Mouse (Mus musculus) midbrain, embryonic 12.5 days (tissue): ENCODE data around the gene 1110051M20Rik. TPM values are rescaled to one million over a fixed set of nuclear protein-coding genes. Genes with fewer than 3 reads are reported as not detected.

Experiments
- ATAC-seq: fragments of 200-750 bp; cut with Nextera tagmentation; 2 replicates; pipeline ENCODE4 v1.8.0; 2017; ENCODE audit warnings: low read depth, moderate TSS enrichment, moderate library complexity; ENCODE audit not compliant: low FRiP score
- H3K27ac ChIP-seq: fragments of 300-500 bp; sonication (generic); replicated peaks from 2 replicates; pipeline ENCODE4 v1.5.1; 2016; ENCODE audit warnings: mild to moderate bottlenecking
- H3K27me3 ChIP-seq: fragments of 300-500 bp; sonication (generic); 2 replicates; pipeline ENCODE4 v1.6.1; 2016; ENCODE audit warnings: mild to moderate bottlenecking
- H3K36me3 ChIP-seq: fragments of 300-500 bp; sonication (generic); 2 replicates; pipeline ENCODE4 v1.6.1; 2016
- H3K4me1 ChIP-seq: fragments of 300-500 bp; sonication (generic); 2 replicates; pipeline ENCODE4 v1.6.1; 2016
- H3K4me2 ChIP-seq: fragments of 300-500 bp; sonication (generic); replicated peaks from 2 replicates; pipeline ENCODE4 v1.6.1; 2016; ENCODE audit warnings: mild to moderate bottlenecking, moderate library complexity
- H3K4me3 ChIP-seq: fragments of 300-500 bp; sonication (generic); 2 replicates; pipeline ENCODE4 v1.5.1; 2016; ENCODE audit warnings: mild to moderate bottlenecking
- H3K9ac ChIP-seq: fragments of 300-500 bp; sonication (generic); replicated peaks from 2 replicates; pipeline ENCODE4 v1.6.1; 2016; ENCODE audit warnings: mild to moderate bottlenecking, moderate library complexity
- H3K9me3 ChIP-seq: fragments of 300-500 bp; sonication (generic); 2 replicates; pipeline ENCODE4 v1.6.1; 2016; ENCODE audit warnings: mild to moderate bottlenecking
- WGBS: fragments of 180-500 bp; shearing (Covaris S2); methylation state at CpG from one replicate; pipeline ENCODE4 v1.1.7; 2016; 5-methylcytosine and 5-hydroxymethylcytosine counted together
- polyA plus RNA-seq: library from polyadenylated mRNA; unstranded; fragments of >200 nt; fragmentation: Nextera tagmentation; extraction: Ambion mirVana; gene quantifications from 2 replicates; pipeline ENCODE4 v1.2.1, GENCODE M21; 2016

The 1110051M20Rik gene
- polyA plus RNA-seq, 1 experiment from 2014 or later = 113 TPM

DNA sequence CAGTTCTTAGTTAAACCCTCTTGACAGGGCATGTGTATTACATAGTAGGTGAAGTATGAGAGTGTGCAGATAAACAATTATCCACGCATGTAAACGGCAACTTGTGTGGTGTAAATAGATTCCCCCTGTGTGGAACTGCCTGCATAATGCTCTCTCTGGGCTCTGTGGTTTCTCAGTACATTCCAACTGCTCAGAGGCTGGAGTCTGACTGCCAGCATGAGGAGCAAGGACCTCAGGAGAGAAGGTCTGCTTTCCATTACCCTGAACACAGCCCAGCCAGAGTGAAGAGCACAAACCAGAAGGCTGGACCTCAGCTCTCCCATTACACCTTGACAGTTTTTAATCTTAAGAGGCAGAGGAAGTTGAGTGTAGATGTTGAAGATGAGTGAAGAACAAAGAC, 33.0 kb downstream of the 1110051M20Rik start:
- H3K9me3 ChIP-seq = no peaks in the 10 kb centered on the region
- H3K4me2 ChIP-seq = no peak overlapping the region
- H3K4me3 ChIP-seq = no peak overlapping the region
- H3K9ac ChIP-seq = no peak overlapping the region
- 0 out of 2 replicates have a peak overlapping the region, but pooled peaks have one; percentile 4 for H3K27ac ChIP-seq
- no peaks in the 10 kb centered on the region for H3K27me3 ChIP-seq
- no peak for ATAC-seq
- no peaks in the 10 kb centered on the region for H3K36me3 ChIP-seq
- 82% methylated on average over 2 of the region's 2 CpGs for WGBS
- no peaks in the 10 kb centered on the region for H3K4me1 ChIP-seq

DNA sequence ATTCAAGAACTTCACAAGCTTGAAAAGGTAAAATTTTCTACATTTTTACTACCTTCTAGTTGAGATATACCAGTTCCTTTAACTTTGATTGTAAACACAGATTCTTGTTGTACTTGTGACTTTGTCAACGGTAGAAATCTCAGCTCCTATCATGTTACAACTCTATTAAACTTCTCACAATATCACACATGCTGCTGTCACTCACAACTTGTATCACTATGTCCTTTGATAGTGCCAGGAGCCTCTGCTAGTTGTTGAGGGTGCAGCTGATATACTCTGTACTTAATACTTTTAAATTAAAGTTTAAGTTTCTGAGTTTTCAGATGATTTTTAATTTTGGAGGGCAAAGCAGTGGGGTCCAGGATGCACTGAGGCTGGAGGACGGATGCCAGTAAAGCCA, 36.5 kb downstream of the 1110051M20Rik start:
- ATAC-seq = no peak
- no peaks in the 10 kb centered on the region for H3K36me3 ChIP-seq
- H3K4me1 ChIP-seq = no peaks in the 10 kb centered on the region
- no peak overlapping the region for H3K27ac ChIP-seq
- H3K4me3 ChIP-seq = no peak overlapping the region
- no peak overlapping the region for H3K4me2 ChIP-seq
- H3K9me3 ChIP-seq = no peaks in the 10 kb centered on the region
- no peaks in the 10 kb centered on the region for H3K27me3 ChIP-seq
- 85% methylated on average over 2 of the region's 2 CpGs for WGBS
- H3K9ac ChIP-seq = no peak overlapping the region

DNA sequence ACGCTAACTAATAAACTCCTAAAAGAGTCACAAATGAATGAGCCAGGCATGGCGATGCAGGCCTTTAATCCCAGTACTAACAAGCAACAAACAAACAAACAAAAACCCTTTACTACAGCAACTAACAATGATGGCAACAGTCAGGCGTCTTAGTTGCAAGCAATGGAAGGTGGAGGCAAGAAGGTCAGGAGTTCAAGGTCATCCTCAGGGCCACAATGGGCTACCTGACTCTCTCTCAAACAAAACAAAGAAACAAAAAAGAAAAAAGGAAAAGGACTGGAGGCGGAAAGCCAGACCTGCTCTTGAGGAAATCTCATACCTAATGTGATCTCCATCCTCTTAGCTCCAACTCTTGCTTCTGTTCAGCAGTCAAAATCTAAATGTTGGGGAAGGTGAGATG, 39.4 kb downstream of the 1110051M20Rik start:
- Histone ChIP-seq H3K4me2 (no peak overlapping the region), H3K36me3 (no peaks in the 10 kb centered on the region), H3K4me3 (no peak overlapping the region), H3K27me3 (no peaks in the 10 kb centered on the region), H3K27ac (no peak overlapping the region), H3K9ac (no peak overlapping the region), H3K9me3 (no peaks in the 10 kb centered on the region), H3K4me1 (peaks cover 5% of the 10 kb centered on the region)
- 85% methylated on average over 4 of the region's 4 CpGs for WGBS
- no peak for ATAC-seq

DNA sequence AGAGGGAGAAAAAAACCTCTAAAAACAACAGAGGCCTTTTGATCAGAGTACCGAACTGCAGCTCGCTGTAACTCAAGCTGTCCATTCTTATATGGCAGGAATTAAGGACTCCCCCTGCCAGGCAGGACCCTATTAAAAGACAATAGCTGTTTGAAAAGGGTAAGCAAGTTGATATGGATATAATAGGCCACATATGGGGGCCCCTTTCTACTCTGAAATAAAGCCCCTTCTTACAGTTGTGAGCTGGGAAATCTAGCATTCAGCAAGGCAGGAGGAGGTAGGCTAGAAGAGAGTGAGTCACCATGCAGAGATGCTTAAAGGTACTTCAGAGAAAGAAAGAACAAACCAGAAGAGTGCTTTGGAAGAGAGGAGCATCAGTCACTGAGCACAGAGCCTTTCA, 44.8 kb downstream of the 1110051M20Rik start:
- no peaks in the 10 kb centered on the region for H3K27me3 ChIP-seq
- peaks cover 25% of the 10 kb centered on the region for H3K4me1 ChIP-seq
- H3K9ac ChIP-seq = no peak overlapping the region
- no peak overlapping the region for H3K4me2 ChIP-seq
- H3K27ac ChIP-seq = peak overlapping the region; percentile 75
- no peaks in the 10 kb centered on the region for H3K9me3 ChIP-seq
- no peak overlapping the region for H3K4me3 ChIP-seq
- H3K36me3 ChIP-seq = no peaks in the 10 kb centered on the region
- ATAC-seq = peak; percentile 83
- WGBS = 4% methylated on average over 2 of the region's 2 CpGs

DNA sequence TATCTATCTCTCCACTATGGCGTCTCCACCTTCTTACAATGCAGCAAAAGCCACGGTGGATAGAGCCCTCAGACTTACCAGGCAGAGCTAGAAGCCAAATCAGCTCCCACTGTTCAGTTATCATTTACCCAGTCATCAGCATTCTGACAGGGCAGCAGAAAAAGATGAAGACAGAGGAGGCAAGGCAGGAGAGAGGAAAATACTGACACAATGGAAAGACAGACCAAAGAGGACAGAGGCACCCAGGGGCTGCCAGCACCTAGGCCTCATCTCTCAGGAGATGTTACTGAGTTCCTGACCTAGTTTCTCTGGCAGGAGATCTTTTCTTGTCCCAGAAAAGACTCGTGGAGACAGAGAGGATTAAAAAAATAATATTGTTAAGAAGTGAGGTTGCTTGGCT, 45.3 kb downstream of the 1110051M20Rik start:
- no peak overlapping the region for H3K4me3 ChIP-seq
- no peaks in the 10 kb centered on the region for H3K27me3 ChIP-seq
- no peaks in the 10 kb centered on the region for H3K36me3 ChIP-seq
- peak overlapping the region; percentile 75 for H3K27ac ChIP-seq
- H3K4me2 ChIP-seq = no peak overlapping the region
- H3K4me1 ChIP-seq = peaks cover 28% of the 10 kb centered on the region
- ATAC-seq = 0 out of 2 replicates have a peak, but pooled peaks have one; percentile 32
- H3K9me3 ChIP-seq = no peaks in the 10 kb centered on the region
- 28% methylated on average over 3 of the region's 3 CpGs for WGBS
- H3K9ac ChIP-seq = no peak overlapping the region

DNA sequence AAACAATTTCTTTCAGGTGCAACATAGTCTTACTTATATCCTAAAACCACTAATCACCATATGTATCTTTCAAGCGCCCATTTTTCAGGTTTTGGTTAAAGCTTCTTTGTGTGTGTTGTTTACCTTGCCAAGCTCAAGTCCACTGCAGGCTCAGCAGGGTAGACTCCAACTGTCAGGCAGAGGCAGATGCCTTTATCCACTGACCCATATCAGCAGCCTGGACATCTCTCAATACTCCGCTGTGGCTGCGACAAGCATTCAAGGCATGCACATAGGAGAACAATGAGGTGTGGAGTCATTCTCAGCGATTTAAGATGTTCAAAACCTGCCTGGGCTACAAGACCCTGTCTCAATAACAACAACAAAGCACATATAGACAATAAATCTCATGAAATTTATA, 50.4 kb downstream of the 1110051M20Rik start:
- H3K4me2 ChIP-seq = no peak overlapping the region
- H3K9ac ChIP-seq = no peak overlapping the region
- H3K4me1 ChIP-seq = peaks cover 15% of the 10 kb centered on the region
- ATAC-seq = no peak
- 52% methylated on average over 4 of the region's 4 CpGs for WGBS
- H3K27me3 ChIP-seq = no peaks in the 10 kb centered on the region
- H3K9me3 ChIP-seq = no peaks in the 10 kb centered on the region
- H3K4me3 ChIP-seq = no peak overlapping the region
- H3K36me3 ChIP-seq = no peaks in the 10 kb centered on the region
- no peak overlapping the region for H3K27ac ChIP-seq

DNA sequence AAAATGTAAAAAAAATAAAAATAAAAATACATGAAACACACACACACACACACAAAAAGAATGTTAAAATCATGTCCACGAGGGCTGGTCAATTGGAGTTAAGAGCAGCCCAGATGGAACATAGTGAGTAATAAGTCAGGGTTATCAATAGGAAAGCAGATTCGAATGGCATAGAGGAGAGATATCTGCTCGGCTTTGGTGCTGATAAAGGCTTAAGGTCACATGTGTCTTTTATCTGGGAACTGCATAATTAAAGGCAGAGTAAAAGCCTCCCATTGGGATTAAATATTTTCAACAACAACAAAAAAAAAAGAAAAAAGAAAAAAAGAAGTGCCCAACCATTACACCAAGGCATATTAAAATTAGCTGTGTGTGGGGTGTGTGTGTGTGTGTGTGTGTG, 55.8 kb downstream of the 1110051M20Rik start:
- Histone ChIP-seq H3K36me3 (no peaks in the 10 kb centered on the region), H3K9me3 (no peaks in the 10 kb centered on the region), H3K9ac (no peak overlapping the region), H3K4me1 (peaks cover 3% of the 10 kb centered on the region; the same call in 1 of the 2 replicates), H3K4me2 (no peak overlapping the region), H3K27ac (no peak overlapping the region), H3K4me3 (no peak overlapping the region), H3K27me3 (no peaks in the 10 kb centered on the region)
- no peak for ATAC-seq
- WGBS = 60% methylated on average over 3 of the region's 3 CpGs

DNA sequence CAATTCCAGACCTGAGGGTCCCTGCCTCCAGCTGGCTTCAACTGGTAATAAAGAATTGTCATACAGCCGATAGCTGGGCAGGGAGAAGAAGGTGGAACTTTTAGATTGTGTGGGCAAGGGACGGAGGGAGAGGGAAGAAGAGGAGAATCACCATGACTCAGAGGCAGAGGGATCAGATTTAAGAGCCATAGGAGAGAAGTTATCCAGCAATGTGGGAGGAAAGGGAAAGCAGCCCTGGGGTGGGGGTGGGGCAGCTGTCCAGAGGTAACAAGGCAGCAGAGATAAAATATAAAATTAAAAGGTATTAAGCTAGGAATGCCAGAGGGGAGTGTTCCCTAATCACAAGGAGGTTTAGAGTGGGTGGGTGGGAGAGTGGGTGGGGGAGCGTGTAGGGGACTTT, 56.2 kb downstream of the 1110051M20Rik start:
- Histone ChIP-seq H3K4me3 (no peak overlapping the region), H3K9me3 (no peaks in the 10 kb centered on the region), H3K4me2 (no peak overlapping the region), H3K36me3 (no peaks in the 10 kb centered on the region), H3K27ac (no peak overlapping the region), H3K4me1 (peaks cover 3% of the 10 kb centered on the region; the same call in 1 of the 2 replicates), H3K27me3 (no peaks in the 10 kb centered on the region), H3K9ac (no peak overlapping the region)
- 58% methylated on average over 3 of the region's 3 CpGs for WGBS
- no peak for ATAC-seq

DNA sequence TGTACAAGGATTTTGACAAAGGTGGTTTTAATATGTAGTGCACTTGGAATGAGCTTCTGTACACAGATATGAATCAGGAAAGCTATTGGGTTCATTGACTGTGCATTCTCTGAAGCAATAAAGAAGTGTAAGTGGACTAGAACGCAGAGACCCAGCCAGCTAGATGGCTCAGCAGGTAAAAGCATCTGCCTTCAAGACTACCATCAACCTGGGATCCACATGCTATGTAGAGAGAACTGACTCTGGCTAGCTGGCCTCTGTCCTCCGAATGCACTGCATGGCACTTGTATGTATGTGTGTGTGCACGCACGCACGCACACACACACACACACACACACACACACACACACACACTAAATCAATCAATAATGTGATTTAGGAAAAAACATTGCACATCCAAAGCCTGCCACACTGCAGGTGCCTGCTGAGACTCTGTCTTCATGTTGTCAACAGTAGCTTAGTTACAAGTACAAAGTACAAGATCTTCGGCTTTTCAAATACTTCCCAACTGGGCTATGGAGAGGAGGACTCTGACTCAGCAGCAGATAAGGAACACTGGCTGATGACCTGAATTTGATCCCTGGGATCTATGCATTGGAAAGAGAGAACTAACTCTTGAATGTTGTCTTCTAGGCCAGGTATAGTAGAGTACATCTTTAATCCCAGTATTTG, 57.1 kb downstream of the 1110051M20Rik start:
- Histone ChIP-seq H3K36me3 (no peaks in the 10 kb centered on the region), H3K9me3 (no peaks in the 10 kb centered on the region), H3K4me1 (peaks cover 3% of the 10 kb centered on the region; the same call in 1 of the 2 replicates), H3K4me3 (no peak overlapping the region), H3K9ac (no peak overlapping the region), H3K27me3 (no peaks in the 10 kb centered on the region), H3K4me2 (no peak overlapping the region), H3K27ac (no peak overlapping the region)
- 87% methylated on average over 6 of the region's 6 CpGs for WGBS
- ATAC-seq = no peak

DNA sequence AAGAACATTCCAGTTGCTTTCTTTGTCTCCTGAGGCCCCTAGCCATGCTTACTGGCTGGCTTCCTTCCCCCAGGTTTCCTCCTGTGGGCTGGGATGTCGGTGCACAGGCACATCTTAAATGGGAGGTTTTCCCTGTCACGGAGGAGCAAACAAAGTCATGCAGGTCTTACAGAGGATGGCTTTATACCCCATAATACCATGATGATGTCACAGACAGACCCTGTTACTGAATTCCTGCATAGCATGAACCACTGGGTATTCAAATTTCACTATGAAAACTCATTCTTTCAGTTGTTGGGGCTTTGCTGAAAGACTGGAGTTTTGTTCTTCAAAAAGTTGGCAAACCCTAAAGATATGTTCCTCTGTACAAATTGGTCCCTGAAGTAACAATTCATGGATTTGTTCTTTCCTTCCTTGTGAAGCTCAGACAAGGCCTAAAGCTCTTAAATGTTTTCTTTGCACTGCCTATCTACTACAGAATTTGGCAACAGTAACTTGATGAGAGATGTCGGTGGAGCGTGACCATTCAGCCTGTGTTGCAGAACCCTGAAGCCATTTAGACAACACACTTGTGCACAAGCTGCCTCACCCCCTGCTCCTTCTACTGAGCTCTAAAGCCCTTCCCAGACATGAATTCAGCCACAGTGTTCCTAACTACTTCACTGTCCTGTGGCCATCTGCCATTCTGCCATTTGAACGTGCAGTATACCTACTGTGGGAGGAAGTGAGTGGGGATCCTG, 57.8 kb downstream of the 1110051M20Rik start:
- Histone ChIP-seq H3K9ac (no peak overlapping the region), H3K27ac (no peak overlapping the region), H3K4me1 (peaks cover 3% of the 10 kb centered on the region; the same call in 1 of the 2 replicates), H3K9me3 (no peaks in the 10 kb centered on the region), H3K36me3 (no peaks in the 10 kb centered on the region), H3K4me3 (no peak overlapping the region), H3K27me3 (no peaks in the 10 kb centered on the region), H3K4me2 (no peak overlapping the region)
- WGBS = 74% methylated on average over 5 of the region's 5 CpGs
- ATAC-seq = no peak

DNA sequence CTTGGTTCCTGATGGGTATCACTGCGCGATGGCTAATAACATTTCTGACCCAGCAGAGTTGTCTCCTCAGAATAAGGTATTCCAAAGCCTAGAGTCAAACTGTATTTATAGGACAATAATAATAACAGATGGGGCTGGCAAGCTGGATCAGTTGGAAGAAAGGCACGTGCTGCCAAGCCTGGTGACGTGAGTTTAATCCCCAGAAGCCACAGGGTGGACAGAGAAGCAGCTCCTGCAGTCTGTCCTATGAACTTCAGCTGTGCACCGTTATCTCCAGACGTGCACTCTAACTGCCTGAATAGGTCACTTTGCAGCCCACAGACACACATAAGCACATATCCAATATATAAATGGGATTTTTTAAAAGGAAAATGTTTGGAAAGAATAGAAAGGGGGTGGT, 61.2 kb downstream of the 1110051M20Rik start:
- H3K36me3 ChIP-seq = 0 out of 2 replicates have a peak, but pooled peaks cover 10% of the 10 kb centered on the region
- no peak for ATAC-seq
- H3K27me3 ChIP-seq = no peaks in the 10 kb centered on the region
- peaks cover 3% of the 10 kb centered on the region; the same call in 1 of the 2 replicates for H3K4me1 ChIP-seq
- H3K4me3 ChIP-seq = no peak overlapping the region
- no peak overlapping the region for H3K4me2 ChIP-seq
- 84% methylated on average over 6 of the region's 6 CpGs for WGBS
- no peak overlapping the region for H3K27ac ChIP-seq
- no peaks in the 10 kb centered on the region for H3K9me3 ChIP-seq
- no peak overlapping the region for H3K9ac ChIP-seq

DNA sequence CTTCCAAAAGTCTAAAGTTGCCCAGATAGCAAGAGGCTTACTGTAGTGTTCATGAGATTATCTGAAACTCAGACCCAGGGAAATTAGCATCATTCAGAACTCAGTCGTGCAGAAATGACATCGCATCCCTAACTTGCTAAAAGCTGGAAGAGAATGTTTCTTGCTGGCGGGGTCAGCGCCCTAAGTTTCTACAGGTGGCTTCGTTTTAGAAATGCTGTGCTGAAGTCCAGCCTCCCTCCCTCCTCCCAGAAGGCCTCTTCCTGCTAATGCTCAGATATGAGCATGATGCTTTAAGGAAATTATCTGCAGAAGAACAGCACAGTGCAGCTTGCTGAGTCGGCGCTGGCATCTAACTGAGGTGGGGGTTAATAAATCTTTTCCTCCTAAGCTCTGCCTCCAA, 67.5 kb downstream of the 1110051M20Rik start:
- Histone ChIP-seq H3K27ac (peak overlapping the region; percentile 58; the same call in 1 of the 2 replicates), H3K9me3 (no peaks in the 10 kb centered on the region), H3K4me2 (no peak overlapping the region), H3K4me3 (no peak overlapping the region), H3K36me3 (0 out of 2 replicates have a peak, but pooled peaks cover 10% of the 10 kb centered on the region), H3K4me1 (peaks cover 15% of the 10 kb centered on the region), H3K27me3 (no peaks in the 10 kb centered on the region), H3K9ac (no peak overlapping the region)
- WGBS = 23% methylated on average over 7 of the region's 7 CpGs
- no peak for ATAC-seq
